Mouse (Mus musculus): ENCODE measurements around the gene Sfxn2. TPM values are rescaled to one million over a fixed set of nuclear protein-coding genes. Genes with fewer than 3 reads are reported as not detected.
A peak's percentile ranks its signal among the peaks of the same experiment; 100 is the strongest.

Gene Sfxn2
- polyA plus RNA-seq, 1 experiment from 2014 or later: 9.4 TPM

- 34% methylated on average over 6 of the region's 6 CpGs for WGBS
- Histone ChIP-seq H3K27me3 (ENCODE audit: control insufficient read depth, insufficient read depth, low read length) (no peaks in the 10 kb centered on the region), H3K9ac (ENCODE audit: low read length) (peak overlapping the region; percentile 70; the same call in 1 of the 2 replicates), H3K4me2 (replicated peaks; ENCODE audit: low read depth) (peak overlapping the region; percentile 79), H3K36me3 (ENCODE audit: control insufficient read depth, insufficient read depth, low read length) (no peaks in the 10 kb centered on the region), H3K4me1 (replicated peaks; ENCODE audit: control insufficient read depth, insufficient read depth) (no peaks in the 10 kb centered on the region), H3K9me3 (ENCODE audit: control insufficient read depth, low read length) (no peaks in the 10 kb centered on the region), H3K27ac (replicated peaks) (no peak overlapping the region), H3K4me3 (ENCODE audit: low read depth, low read length) (peak overlapping the region; percentile 72)
- no peak for DNase-seq (ENCODE audit: low spot score)
- TF ChIP-seq EP300 (optimal IDR thresholded peaks at IDR 0.05) (no peak), CTCF (IDR thresholded peaks at IDR 0.05; ENCODE audit: low read depth) (no peak)
- ATAC-seq (ENCODE audit: low FRiP score, low TSS enrichment): no peak
Observed at GRCm38 (mm10) chr19:46573990-46574389, 825 bp downstream of the Sfxn2 start.

GRCm38 (mm10) chr19:46575196-46575595 lies 2.0 kb downstream of the Sfxn2 start:
- Histone ChIP-seq H3K27ac (replicated peaks) (no peak overlapping the region), H3K4me2 (replicated peaks; ENCODE audit: low read depth) (no peak overlapping the region), H3K9me3 (ENCODE audit: control insufficient read depth, low read length) (no peaks in the 10 kb centered on the region), H3K27me3 (ENCODE audit: control insufficient read depth, insufficient read depth, low read length) (no peaks in the 10 kb centered on the region), H3K9ac (ENCODE audit: low read length) (no peak overlapping the region), H3K4me3 (ENCODE audit: low read depth, low read length) (no peak overlapping the region), H3K36me3 (ENCODE audit: control insufficient read depth, insufficient read depth, low read length) (no peaks in the 10 kb centered on the region), H3K4me1 (replicated peaks; ENCODE audit: control insufficient read depth, insufficient read depth) (no peaks in the 10 kb centered on the region)
- WGBS: 45% methylated on average over 4 of the region's 4 CpGs
- TF ChIP-seq EP300 (optimal IDR thresholded peaks at IDR 0.05): no peak
- no peak for TF ChIP-seq CTCF (IDR thresholded peaks at IDR 0.05; ENCODE audit: low read depth)
- ATAC-seq (ENCODE audit: low FRiP score, low TSS enrichment) (no peak), DNase-seq (ENCODE audit: low spot score) (no peak)

GRCm38 (mm10) chr19:46587823-46588508 lies 14.8 kb downstream of the Sfxn2 start:
- Histone ChIP-seq H3K27me3 (ENCODE audit: control insufficient read depth, insufficient read depth, low read length) (no peaks in the 10 kb centered on the region), H3K27ac (replicated peaks) (no peak overlapping the region), H3K4me3 (ENCODE audit: low read depth, low read length) (no peak overlapping the region), H3K9ac (ENCODE audit: low read length) (no peak overlapping the region), H3K4me1 (replicated peaks; ENCODE audit: control insufficient read depth, insufficient read depth) (no peaks in the 10 kb centered on the region), H3K4me2 (replicated peaks; ENCODE audit: low read depth) (no peak overlapping the region), H3K36me3 (ENCODE audit: control insufficient read depth, insufficient read depth, low read length) (0 out of 2 replicates have a peak, but pooled peaks cover 3% of the 10 kb centered on the region), H3K9me3 (ENCODE audit: control insufficient read depth, low read length) (no peaks in the 10 kb centered on the region)
- TF ChIP-seq EP300 (optimal IDR thresholded peaks at IDR 0.05) (no peak), CTCF (IDR thresholded peaks at IDR 0.05; ENCODE audit: low read depth) (peak; percentile 99)
- 54% methylated on average over 13 of the region's 13 CpGs for WGBS
- ATAC-seq (ENCODE audit: low FRiP score, low TSS enrichment): peak; percentile 76
- peak; percentile 89 for DNase-seq (ENCODE audit: low spot score)

GRCm38 (mm10) chr19:46591575-46591974 lies 18.4 kb downstream of the Sfxn2 start:
- no peak overlapping the region for H3K27ac ChIP-seq (replicated peaks)
- ATAC-seq (ENCODE audit: low FRiP score, low TSS enrichment) (no peak), DNase-seq (ENCODE audit: low spot score) (no peak)
- H3K4me2 ChIP-seq (replicated peaks; ENCODE audit: low read depth): no peak overlapping the region
- H3K36me3 ChIP-seq (ENCODE audit: control insufficient read depth, insufficient read depth, low read length): 0 out of 2 replicates have a peak, but pooled peaks cover 3% of the 10 kb centered on the region
- H3K9me3 ChIP-seq (ENCODE audit: control insufficient read depth, low read length): no peaks in the 10 kb centered on the region
- TF ChIP-seq CTCF (IDR thresholded peaks at IDR 0.05; ENCODE audit: low read depth) (no peak), EP300 (optimal IDR thresholded peaks at IDR 0.05) (no peak)
- no peak overlapping the region for H3K9ac ChIP-seq (ENCODE audit: low read length)
- H3K4me3 ChIP-seq (ENCODE audit: low read depth, low read length): no peak overlapping the region
- 78% methylated on average over 6 of the region's 6 CpGs for WGBS
- no peaks in the 10 kb centered on the region for H3K27me3 ChIP-seq (ENCODE audit: control insufficient read depth, insufficient read depth, low read length)
- no peaks in the 10 kb centered on the region for H3K4me1 ChIP-seq (replicated peaks; ENCODE audit: control insufficient read depth, insufficient read depth)

- Histone ChIP-seq H3K27me3 (ENCODE audit: control insufficient read depth, insufficient read depth, low read length) (no peaks in the 10 kb centered on the region), H3K36me3 (ENCODE audit: control insufficient read depth, insufficient read depth, low read length) (0 out of 2 replicates have a peak, but pooled peaks cover 3% of the 10 kb centered on the region), H3K9me3 (ENCODE audit: control insufficient read depth, low read length) (no peaks in the 10 kb centered on the region), H3K9ac (ENCODE audit: low read length) (no peak overlapping the region), H3K4me2 (replicated peaks; ENCODE audit: low read depth) (no peak overlapping the region), H3K4me3 (ENCODE audit: low read depth, low read length) (no peak overlapping the region), H3K27ac (replicated peaks) (no peak overlapping the region), H3K4me1 (replicated peaks; ENCODE audit: control insufficient read depth, insufficient read depth) (no peaks in the 10 kb centered on the region)
- ATAC-seq (ENCODE audit: low FRiP score, low TSS enrichment): no peak
- WGBS: 91% methylated on average over 9 of the region's 9 CpGs
- TF ChIP-seq CTCF (IDR thresholded peaks at IDR 0.05; ENCODE audit: low read depth): peak; percentile 36
- TF ChIP-seq EP300 (optimal IDR thresholded peaks at IDR 0.05): no peak
- no peak for DNase-seq (ENCODE audit: low spot score)
Observed at GRCm38 (mm10) chr19:46592751-46593439, 19.7 kb downstream of the Sfxn2 start.

GRCm38 (mm10) chr19:46598187-46598586 lies 25.0 kb downstream of the Sfxn2 start:
- Histone ChIP-seq H3K27ac (replicated peaks) (no peak overlapping the region), H3K4me3 (ENCODE audit: low read depth, low read length) (0 out of 2 replicates have a peak overlapping the region, but pooled peaks have one; percentile 4), H3K36me3 (ENCODE audit: control insufficient read depth, insufficient read depth, low read length) (no peaks in the 10 kb centered on the region), H3K4me1 (replicated peaks; ENCODE audit: control insufficient read depth, insufficient read depth) (no peaks in the 10 kb centered on the region), H3K9ac (ENCODE audit: low read length) (no peak overlapping the region), H3K27me3 (ENCODE audit: control insufficient read depth, insufficient read depth, low read length) (no peaks in the 10 kb centered on the region), H3K4me2 (replicated peaks; ENCODE audit: low read depth) (peak overlapping the region; percentile 29; the same call in 1 of the 2 replicates), H3K9me3 (ENCODE audit: control insufficient read depth, low read length) (no peaks in the 10 kb centered on the region)
- no peak for TF ChIP-seq CTCF (IDR thresholded peaks at IDR 0.05; ENCODE audit: low read depth)
- no peak for ATAC-seq (ENCODE audit: low FRiP score, low TSS enrichment)
- DNase-seq (ENCODE audit: low spot score): no peak
- 79% methylated on average over 4 of the region's 4 CpGs for WGBS

Data from stomach, postnatal 0 days (tissue).